Mouse (Mus musculus): ENCODE results near the gene Sirt7. TPM values are rescaled to one million over a fixed set of nuclear protein-coding genes. Genes with fewer than 3 reads are reported as not detected.

Sirt7 gene
- polyA plus RNA-seq, 1 experiment, result not detected

GRCm38 (mm10) chr11:120571122-120571521 lies 53.9 kb downstream of the Sirt7 start:
- Histone ChIP-seq H3K4me3 (ENCODE audit: insufficient read depth, low read depth, low read length) (no peak overlapping the region), H3K4me1 (ENCODE audit: control insufficient read depth, insufficient read depth, low read length) (peaks cover 3% of the 10 kb centered on the region; the same call in 1 of the 2 replicates), H3K27ac (ENCODE audit: insufficient read depth, low read depth, low read length) (no peak overlapping the region)
- WGBS, result 76% methylated on average over 3 of the region's 3 CpGs
- TF ChIP-seq POLR2A (IDR thresholded peaks at IDR 0.05; ENCODE audit: insufficient read depth, low read depth, low read length), result no peak
- no peak for TF ChIP-seq CTCF (IDR thresholded peaks at IDR 0.05; ENCODE audit: insufficient read depth, low read depth, low read length)

Other genes starting within 250 kb of the Sirt7 start
- gene Faap100, start 246.5 kb downstream of the Sirt7 start, polyA plus RNA-seq (2012; ENCODE audit: insufficient read depth, insufficient read length, low replicate concordance, missing spikeins), result not detected in 2 replicates
- gene Nploc4, start 187.5 kb downstream of the Sirt7 start, polyA plus RNA-seq (2012; ENCODE audit: insufficient read depth, insufficient read length, low replicate concordance, missing spikeins), result not detected in 2 replicates
- not detected in 2 replicates for gene Tspan10, start 182.6 kb downstream of the Sirt7 start, polyA plus RNA-seq (2012; ENCODE audit: insufficient read depth, insufficient read length, low replicate concordance, missing spikeins)
- not detected in 2 replicates for gene Pde6g, start 171.7 kb downstream of the Sirt7 start, polyA plus RNA-seq (2012; ENCODE audit: insufficient read depth, insufficient read length, low replicate concordance, missing spikeins)
- gene Oxld1, start 167.2 kb downstream of the Sirt7 start, polyA plus RNA-seq (2012; ENCODE audit: insufficient read depth, insufficient read length, low replicate concordance, missing spikeins), result not detected in 2 replicates
- not detected in 2 replicates for gene Ccdc137, start 167.1 kb downstream of the Sirt7 start, polyA plus RNA-seq (2012; ENCODE audit: insufficient read depth, insufficient read length, low replicate concordance, missing spikeins)
- not detected in 2 replicates for gene Arl16, start 157.6 kb downstream of the Sirt7 start, polyA plus RNA-seq (2012; ENCODE audit: insufficient read depth, insufficient read length, low replicate concordance, missing spikeins)
- not detected in 2 replicates for gene Mrpl12, start 140.6 kb downstream of the Sirt7 start, polyA plus RNA-seq (2012; ENCODE audit: insufficient read depth, insufficient read length, low replicate concordance, missing spikeins)
- gene Slc25a10, start 133.4 kb downstream of the Sirt7 start, polyA plus RNA-seq (2012; ENCODE audit: insufficient read depth, insufficient read length, low replicate concordance, missing spikeins), result not detected in 2 replicates
- gene Gcgr, start 94.5 kb downstream of the Sirt7 start, polyA plus RNA-seq (2012; ENCODE audit: insufficient read depth, insufficient read length, low replicate concordance, missing spikeins), result not detected in 2 replicates
- not detected in 2 replicates for gene Mcrip1, start 75.5 kb downstream of the Sirt7 start, polyA plus RNA-seq (2012; ENCODE audit: insufficient read depth, insufficient read length, low replicate concordance, missing spikeins)
- not detected in 2 replicates for gene Ppp1r27, start 74.1 kb downstream of the Sirt7 start, polyA plus RNA-seq (2012; ENCODE audit: insufficient read depth, insufficient read length, low replicate concordance, missing spikeins)
- 309 TPM in 1 of 2 replicates, not detected in the other for gene P4hb, start 52.0 kb downstream of the Sirt7 start, polyA plus RNA-seq (2012; ENCODE audit: insufficient read depth, insufficient read length, low replicate concordance, missing spikeins)
- gene Arhgdia, start 43.6 kb downstream of the Sirt7 start, polyA plus RNA-seq (2012; ENCODE audit: insufficient read depth, insufficient read length, low replicate concordance, missing spikeins), result 143 TPM in 1 of 2 replicates, not detected in the other
- gene Alyref, start 26.9 kb downstream of the Sirt7 start, polyA plus RNA-seq (2012; ENCODE audit: insufficient read depth, insufficient read length, low replicate concordance, missing spikeins), result not detected in 2 replicates
- not detected in 2 replicates for gene Anapc11, start 26.8 kb downstream of the Sirt7 start, polyA plus RNA-seq (2012; ENCODE audit: insufficient read depth, insufficient read length, low replicate concordance, missing spikeins)
- gene Npb, start 16.8 kb downstream of the Sirt7 start, polyA plus RNA-seq (2012; ENCODE audit: insufficient read depth, insufficient read length, low replicate concordance, missing spikeins), result not detected in 2 replicates
- gene Pcyt2, start 7.3 kb downstream of the Sirt7 start, polyA plus RNA-seq (2012; ENCODE audit: insufficient read depth, insufficient read length, low replicate concordance, missing spikeins), result not detected in 2 replicates
- gene Mafg, start 8.4 kb upstream of the Sirt7 start, polyA plus RNA-seq (2012; ENCODE audit: insufficient read depth, insufficient read length, low replicate concordance, missing spikeins), result 234 TPM in 1 of 2 replicates, not detected in the other
- gene Pycr1, start 18.5 kb upstream of the Sirt7 start, polyA plus RNA-seq (2012; ENCODE audit: insufficient read depth, insufficient read length, low replicate concordance, missing spikeins), result not detected in 2 replicates
- not detected in 2 replicates for gene Myadml2, start 22.9 kb upstream of the Sirt7 start, polyA plus RNA-seq (2012; ENCODE audit: insufficient read depth, insufficient read length, low replicate concordance, missing spikeins)
- gene Notum, start 35.9 kb upstream of the Sirt7 start, polyA plus RNA-seq (2012; ENCODE audit: insufficient read depth, insufficient read length, low replicate concordance, missing spikeins), result not detected in 2 replicates
- not detected in 2 replicates for gene Aspscr1, start 47.7 kb upstream of the Sirt7 start, polyA plus RNA-seq (2012; ENCODE audit: insufficient read depth, insufficient read length, low replicate concordance, missing spikeins)
- not detected in 2 replicates for gene Cenpx, start 88.5 kb upstream of the Sirt7 start, polyA plus RNA-seq (2012; ENCODE audit: insufficient read depth, insufficient read length, low replicate concordance, missing spikeins)
- not detected in 2 replicates for gene Lrrc45, start 88.7 kb upstream of the Sirt7 start, polyA plus RNA-seq (2012; ENCODE audit: insufficient read depth, insufficient read length, low replicate concordance, missing spikeins)
- gene Rac3, start 96.2 kb upstream of the Sirt7 start, polyA plus RNA-seq (2012; ENCODE audit: insufficient read depth, insufficient read length, low replicate concordance, missing spikeins), result not detected in 2 replicates
- gene Dcxr, start 102.0 kb upstream of the Sirt7 start, polyA plus RNA-seq (2012; ENCODE audit: insufficient read depth, insufficient read length, low replicate concordance, missing spikeins), result not detected in 2 replicates
- not detected in 2 replicates for gene Cbr2, start 106.9 kb upstream of the Sirt7 start, polyA plus RNA-seq (2012; ENCODE audit: insufficient read depth, insufficient read length, low replicate concordance, missing spikeins)
- gene Hmga1b, start 137.6 kb upstream of the Sirt7 start, polyA plus RNA-seq (2012; ENCODE audit: insufficient read depth, insufficient read length, low replicate concordance, missing spikeins), result not detected in 2 replicates
- not detected in 2 replicates for gene Rfng, start 159.0 kb upstream of the Sirt7 start, polyA plus RNA-seq (2012; ENCODE audit: insufficient read depth, insufficient read length, low replicate concordance, missing spikeins)
- not detected in 2 replicates for gene Gps1, start 159.0 kb upstream of the Sirt7 start, polyA plus RNA-seq (2012; ENCODE audit: insufficient read depth, insufficient read length, low replicate concordance, missing spikeins)
- not detected in 2 replicates for gene Dus1l, start 171.2 kb upstream of the Sirt7 start, polyA plus RNA-seq (2012; ENCODE audit: insufficient read depth, insufficient read length, low replicate concordance, missing spikeins)
- not detected in 2 replicates for gene Fasn, start 199.3 kb upstream of the Sirt7 start, polyA plus RNA-seq (2012; ENCODE audit: insufficient read depth, insufficient read length, low replicate concordance, missing spikeins)